Mouse (Mus musculus): ENCODE results near the gene Olfr749.
"Not testable (repeated sequence)": the region's sequence is repeated elsewhere in the genome, so short reads cannot be mapped to it uniquely, and the experiment has no call there.

Gene Olfr749

GRCm38 (mm10) chr14:50744994-50745393 is at the start of gene Olfr749:
TSS of gene Olfr749 (minus strand) at chr14:50745094.
- no peak for DNase-seq (ENCODE audit: inconsistent age in 2 of 2, low spot score in 1 of 2)

- no peak for DNase-seq (ENCODE audit: inconsistent age in 2 of 2, low spot score in 1 of 2)
Observed at GRCm38 (mm10) chr14:50788157-50788556, 43.3 kb upstream of the Olfr749 start.

GRCm38 (mm10) chr14:50785251-50785637 is 40.4 kb upstream of the Olfr749 start, which contains the start of gene Ttc5:
TSS of gene Ttc5 (minus strand) at chr14:50785519.
- peak; percentile 89 to 97 for DNase-seq (ENCODE audit: inconsistent age in 2 of 2, low spot score in 1 of 2)

- DNase-seq (ENCODE audit: inconsistent age in 2 of 2, low spot score in 1 of 2) = no peak
Observed at GRCm38 (mm10) chr14:50784391-50785250, 39.7 kb upstream of the Olfr749 start.

GRCm38 (mm10) chr14:50782166-50782565 is 37.3 kb upstream of the Olfr749 start:
- no peak for DNase-seq (ENCODE audit: inconsistent age in 2 of 2, low spot score in 1 of 2)

- peak in 1 of 2 experiments; percentile 47 for DNase-seq (ENCODE audit: inconsistent age in 2 of 2, low spot score in 1 of 2)
Observed at GRCm38 (mm10) chr14:50771342-50771741, 26.4 kb upstream of the Olfr749 start.

GRCm38 (mm10) chr14:50765736-50766135 is 20.8 kb upstream of the Olfr749 start:
- peak; percentile 63 to 78 for DNase-seq (ENCODE audit: inconsistent age in 2 of 2, low spot score in 1 of 2)

GRCm38 (mm10) chr14:50758416-50759085 is 13.7 kb upstream of the Olfr749 start:
- no peak for DNase-seq (ENCODE audit: inconsistent age in 2 of 2, low spot score in 1 of 2)

- no peak for DNase-seq (ENCODE audit: inconsistent age in 2 of 2, low spot score in 1 of 2)
Observed at GRCm38 (mm10) chr14:50741584-50741983, 3.3 kb downstream of the Olfr749 start.

- no peak for DNase-seq (ENCODE audit: inconsistent age in 2 of 2, low spot score in 1 of 2)
Observed at GRCm38 (mm10) chr14:50740334-50740733, 4.6 kb downstream of the Olfr749 start.

- DNase-seq (ENCODE audit: inconsistent age in 2 of 2, low spot score in 1 of 2) = peak; percentile 62 to 73
Observed at GRCm38 (mm10) chr14:50722371-50722770, 22.5 kb downstream of the Olfr749 start.

- not testable (repeated sequence) for DNase-seq (ENCODE audit: inconsistent age in 2 of 2, low spot score in 1 of 2)
Observed at GRCm38 (mm10) chr14:50719875-50720274, 25.0 kb downstream of the Olfr749 start.

GRCm38 (mm10) chr14:50707073-50707472 is 37.8 kb downstream of the Olfr749 start, which contains the start of gene Olfr748:
TSS of gene Olfr748 (plus strand) at chr14:50707373.
- DNase-seq (ENCODE audit: inconsistent age in 2 of 2, low spot score in 1 of 2) = no peak

- no peak for DNase-seq (ENCODE audit: inconsistent age in 2 of 2, low spot score in 1 of 2)
Observed at GRCm38 (mm10) chr14:50693106-50693505, 51.8 kb downstream of the Olfr749 start, which contains the start of gene Olfr747. TSS of gene Olfr747 (minus strand) at chr14:50693206.

All from adrenal gland, adult (tissue).